In the genomic region with DNA sequence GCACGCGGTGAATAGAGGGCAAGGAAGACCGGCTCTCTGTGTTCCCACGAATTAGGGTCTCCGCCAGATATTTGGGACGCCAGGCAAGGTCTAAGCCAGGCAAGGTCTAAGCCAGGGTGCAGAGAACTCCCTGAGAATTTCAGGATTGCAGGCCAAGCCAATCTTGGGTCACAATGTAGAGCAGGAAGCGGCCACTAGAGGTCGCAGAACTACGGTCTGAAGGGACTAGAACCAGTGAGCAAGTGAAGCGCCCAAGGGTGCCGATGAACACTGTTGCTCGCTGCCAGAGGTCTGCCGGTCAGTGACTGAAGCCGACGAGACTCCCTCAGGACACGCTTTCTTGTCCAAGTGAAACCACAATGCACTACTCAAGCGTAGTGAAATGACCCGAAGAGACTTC, we compare ENCODE assay signal across 7 mouse cellular contexts. TPM values are rescaled to one million over a fixed set of nuclear protein-coding genes. Genes with fewer than 3 reads are reported as not detected.
DNase-seq lines count a peak whose midpoint lies in the region; ATAC-seq lines count a peak whose summit lies in the region.

No protein-coding gene starts in this region.

- H3K36me3 ChIP-seq in neural tube, embryonic 15.5 days = no peaks in the 10 kb centered on the region
- no peaks in the 10 kb centered on the region for H3K36me3 ChIP-seq in heart, embryonic 13.5 days
- H3K36me3 ChIP-seq in liver, embryonic 13.5 days = no peaks in the 10 kb centered on the region

- no peaks in the 10 kb centered on the region for H3K27me3 ChIP-seq in neural tube, embryonic 15.5 days (replicated peaks)
- H3K27me3 ChIP-seq in heart, embryonic 13.5 days (replicated peaks) = peaks cover 5% of the 10 kb centered on the region; the same call in 1 of the 2 replicates
- no peaks in the 10 kb centered on the region for H3K27me3 ChIP-seq in liver, embryonic 13.5 days

- no peak overlapping the region for H3K9ac ChIP-seq in neural tube, embryonic 15.5 days (replicated peaks)
- no peak overlapping the region for H3K9ac ChIP-seq in heart, embryonic 13.5 days
- no peak overlapping the region for H3K9ac ChIP-seq in liver, embryonic 13.5 days

- no peak overlapping the region for H3K27ac ChIP-seq in neural tube, embryonic 15.5 days (replicated peaks)
- H3K27ac ChIP-seq in heart, embryonic 13.5 days (replicated peaks) = no peak overlapping the region
- H3K27ac ChIP-seq in liver, embryonic 13.5 days = no peak overlapping the region

- 0 out of 2 replicates have a peak, but pooled peaks cover 5% of the 10 kb centered on the region for H3K4me1 ChIP-seq in neural tube, embryonic 15.5 days
- no peaks in the 10 kb centered on the region for H3K4me1 ChIP-seq in heart, embryonic 13.5 days
- H3K4me1 ChIP-seq in liver, embryonic 13.5 days (replicated peaks) = no peaks in the 10 kb centered on the region

- DNase-seq in neural tube, embryonic 10.5 days (ENCODE audit: extremely low spot score, low spot score) = peak; percentile 64
- peak; percentile 55 for DNase-seq in WW6 (ENCODE audit: low read depth, low spot score)
- DNase-seq in cerebellum, postnatal 25 days = peak; percentile 80 to 87
- peak; percentile 14 for DNase-seq in liver, embryonic 13.5 days
- DNase-seq in right cerebral cortex, postnatal 25 days = peak; percentile 36

- no peaks in the 10 kb centered on the region for H3K9me3 ChIP-seq in neural tube, embryonic 15.5 days (replicated peaks)
- no peaks in the 10 kb centered on the region; the same call in 1 of the 2 replicates for H3K9me3 ChIP-seq in heart, embryonic 13.5 days
- H3K9me3 ChIP-seq in liver, embryonic 13.5 days (replicated peaks) = no peaks in the 10 kb centered on the region

- ATAC-seq in neural tube, embryonic 15.5 days (ENCODE audit: low FRiP score) = no peak
- ATAC-seq in heart, embryonic 13.5 days (ENCODE audit: extremely low read depth, insufficient number of reproducible peaks, low FRiP score, low TSS enrichment) = no peak
- no peak for ATAC-seq in liver, embryonic 13.5 days (ENCODE audit: low read depth)

- no peak overlapping the region for H3K4me2 ChIP-seq in neural tube, embryonic 15.5 days
- peak overlapping the region; percentile 33; the same call in 1 of the 2 replicates for H3K4me2 ChIP-seq in heart, embryonic 13.5 days
- H3K4me2 ChIP-seq in liver, embryonic 13.5 days = no peak overlapping the region

- no peak overlapping the region for H3K4me3 ChIP-seq in neural tube, embryonic 15.5 days (replicated peaks)
- H3K4me3 ChIP-seq in heart, embryonic 13.5 days = no peak overlapping the region
- H3K4me3 ChIP-seq in liver, embryonic 13.5 days (replicated peaks) = no peak overlapping the region

- WGBS in neural tube, embryonic 15.5 days = 27% methylated on average over 18 of the region's 18 CpGs
- WGBS in heart, embryonic 13.5 days = 15% methylated on average over 18 of the region's 18 CpGs
- 17% methylated on average over 18 of the region's 18 CpGs for WGBS in liver, embryonic 13.5 days (ENCODE audit: insufficient replicate concordance)

RNA-seq across cellular contexts. Expression of a gene that starts 19.7 kb away (rescaled TPM):
- polyA plus RNA-seq in neural tube, embryonic 15.5 days (2015; fragmentation: Nextera tagmentation; extraction: Ambion mirVana) = 6.5 and 8.2 TPM in 2 replicates
- 14.1 and 14.6 TPM in 2 replicates for polyA plus RNA-seq in heart, embryonic 13.5 days (2015; fragmentation: Nextera tagmentation; extraction: Ambion mirVana)
- polyA plus RNA-seq in liver, embryonic 13.5 days (2015; fragmentation: Nextera tagmentation; extraction: Ambion mirVana) = 5.4 and 6.0 TPM in 2 replicates

RNA-seq across cellular contexts. Expression of a gene that starts 35.8 kb away (rescaled TPM):
- 24.1 and 30.2 TPM in 2 replicates for polyA plus RNA-seq in neural tube, embryonic 15.5 days (2015; fragmentation: Nextera tagmentation; extraction: Ambion mirVana)
- 1.8 and 2.4 TPM in 2 replicates for polyA plus RNA-seq in heart, embryonic 13.5 days (2015; fragmentation: Nextera tagmentation; extraction: Ambion mirVana)
- 0.05 and 0.30 TPM in 2 replicates for polyA plus RNA-seq in liver, embryonic 13.5 days (2015; fragmentation: Nextera tagmentation; extraction: Ambion mirVana)

Comparison
In these comparisons a context has a peak if more than half of its experiments do, and no peak if none do; other contexts are left out.
1. DNase-seq: peak in every context shown above with its lines; median percentile 84 in cerebellum, postnatal 25 days; 64 in neural tube, embryonic 10.5 days; 55 in WW6; 36 in right cerebral cortex, postnatal 25 days; 14 in liver, embryonic 13.5 days.